Mouse (Mus musculus) G1E (cell line): ENCODE measurements at regions not wholly inside any gene's neighbourhood (a gene's known extent, or its start where the extent isn't known, plus 50 kb on each side); places are given as distances from the start of the nearest gene placed in this dataset.

Experiments
- ATAC-seq: 2 replicates; pipeline ENCODE4 v1.8.0; 2016; ENCODE audit warnings: mild to moderate bottlenecking; ENCODE audit not compliant: insufficient number of reproducible peaks, poor library complexity, low FRiP score, severe bottlenecking; ENCODE audit errors: extremely low read depth
- DNase-seq: peaks from one replicate; pipeline ENCODE4 v3.0.0; 2012; ENCODE audit warnings: low spot score
- H3K27me3 ChIP-seq: 2 replicates; pipeline ENCODE4 v1.6.1; 2012; ENCODE audit warnings: mild to moderate bottlenecking, low read length, inconsistent platforms; ENCODE audit not compliant: insufficient read depth
- H3K36me3 ChIP-seq: replicated peaks from 2 replicates; pipeline ENCODE3; 2012; ENCODE audit warnings: mild to moderate bottlenecking, inconsistent platforms
- H3K4me1 ChIP-seq: 2 replicates; pipeline ENCODE4 v1.6.1; 2012; ENCODE audit warnings: low read depth, low read length, inconsistent platforms, mixed read lengths; ENCODE audit not compliant: insufficient read depth
- H3K4me3 ChIP-seq: 2 replicates; pipeline ENCODE4 v1.5.1; 2012; ENCODE audit warnings: low read depth, mild to moderate bottlenecking, inconsistent platforms, low read length, moderate library complexity, mixed read lengths
- H3K9me3 ChIP-seq: replicated peaks from 2 replicates; pipeline ENCODE4 v1.6.1; 2012; ENCODE audit warnings: inconsistent platforms
- CTCF ChIP-seq: IDR thresholded peaks from 2 replicates; pipeline ENCODE4 v1.5.1; 2012; ENCODE audit warnings: low read depth, low read length, inconsistent platforms, mixed read lengths
- GATA1 ChIP-seq: IDR thresholded peaks from 2 replicates; pipeline ENCODE4 v1.6.1; 2012; ENCODE audit warnings: borderline replicate concordance, low read length, inconsistent platforms, mixed read lengths
- GATA2 ChIP-seq: IDR thresholded peaks from 2 replicates; pipeline ENCODE4 v1.6.1; 2012; ENCODE audit warnings: low read depth, low read length, inconsistent platforms, borderline replicate concordance
- POLR2AphosphoS5 ChIP-seq: IDR thresholded peaks from 2 replicates; pipeline ENCODE4 v1.6.1; 2012; ENCODE audit warnings: low read depth, low read length, inconsistent platforms; ENCODE audit not compliant: insufficient replicate concordance
- TAL1 ChIP-seq: conservative IDR thresholded peaks from 2 replicates; pipeline ENCODE4 v1.6.1; 2012; ENCODE audit warnings: low read depth, low read length, inconsistent platforms, mixed read lengths

DNA sequence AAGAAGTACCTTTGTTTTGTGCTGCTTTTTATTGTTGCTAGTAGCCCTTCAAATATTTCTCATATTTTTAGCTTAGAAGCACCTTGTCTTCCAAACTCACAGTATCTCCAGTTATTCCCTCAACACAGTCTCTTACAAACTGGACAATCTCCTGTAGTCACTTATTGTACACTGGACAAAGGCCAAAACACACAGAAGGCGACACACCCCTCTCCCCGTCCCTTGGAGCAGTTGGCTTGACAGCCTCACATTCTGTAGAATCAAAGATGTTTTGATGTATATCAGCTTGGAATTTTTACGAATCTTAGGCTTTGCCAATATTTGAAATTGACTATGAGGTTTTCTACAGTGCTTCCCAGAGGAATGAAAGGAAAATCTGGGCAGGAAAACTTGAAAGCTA lies 309.8 kb upstream of the Gm5148 start:
- DNase-seq (no peak), ATAC-seq (no peak)
- no peak overlapping the region for H3K4me3 ChIP-seq
- no peaks in the 10 kb centered on the region for H3K36me3 ChIP-seq
- no peaks in the 10 kb centered on the region; the same call in 1 of the 2 replicates for H3K9me3 ChIP-seq
- H3K4me1 ChIP-seq, result no peaks in the 10 kb centered on the region
- H3K27me3 ChIP-seq, result no peaks in the 10 kb centered on the region
- TF ChIP-seq GATA2 (no peak), CTCF (no peak), GATA1 (no peak), POLR2AphosphoS5 (no peak), TAL1 (no peak)

DNA sequence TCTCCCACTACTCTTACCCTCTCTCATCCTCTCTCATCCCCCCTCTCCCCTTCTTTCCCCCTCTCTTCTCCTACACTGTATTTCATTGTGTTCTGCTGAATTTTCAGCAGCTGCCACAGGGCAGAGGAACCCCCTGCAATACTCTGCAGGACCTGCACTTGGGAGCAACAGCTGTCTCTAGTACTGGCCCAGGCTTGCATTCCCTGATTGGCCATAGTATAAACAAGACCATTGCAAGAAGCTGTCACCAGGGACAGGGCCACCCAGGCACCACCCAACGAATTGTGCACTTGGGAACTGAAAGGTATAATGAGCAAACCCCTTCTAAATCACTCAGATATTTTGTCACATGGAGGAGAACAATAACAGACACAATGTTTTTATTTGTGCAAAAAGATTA lies 290.5 kb upstream of the Gm5148 start:
- DNase-seq, result no peak
- no peak for TF ChIP-seq POLR2AphosphoS5
- TF ChIP-seq CTCF, result no peak
- TF ChIP-seq GATA2, result no peak
- Histone ChIP-seq H3K4me3 (no peak overlapping the region), H3K9me3 (no peaks in the 10 kb centered on the region), H3K36me3 (no peaks in the 10 kb centered on the region), H3K4me1 (no peaks in the 10 kb centered on the region), H3K27me3 (peaks cover 3% of the 10 kb centered on the region; the same call in 1 of the 2 replicates)
- ATAC-seq, result no peak

DNA sequence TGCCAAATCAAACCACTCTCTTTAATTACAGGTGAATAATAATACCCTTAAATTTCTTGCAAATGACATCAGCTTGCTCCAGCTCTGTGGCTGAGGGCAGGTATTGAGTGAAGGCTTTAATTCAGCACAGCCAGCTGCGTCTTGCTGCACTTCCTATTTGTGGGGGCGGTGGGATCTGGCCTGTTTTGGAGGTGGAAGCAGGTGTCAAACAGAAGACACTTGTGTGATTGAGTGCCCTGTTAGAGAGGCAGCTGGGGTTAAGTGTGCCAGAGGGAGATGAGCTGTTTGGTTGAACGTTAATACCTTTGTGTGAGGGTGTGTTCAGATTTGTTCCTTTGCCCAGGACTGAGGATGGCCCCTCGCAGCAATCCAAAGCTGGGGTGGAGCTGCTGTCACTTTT lies 284.9 kb upstream of the Gm5148 start:
- H3K9me3 ChIP-seq, result no peaks in the 10 kb centered on the region
- DNase-seq (no peak), ATAC-seq (no peak)
- TF ChIP-seq GATA2 (no peak), POLR2AphosphoS5 (no peak), TAL1 (no peak), CTCF (no peak), GATA1 (no peak)
- H3K36me3 ChIP-seq, result no peaks in the 10 kb centered on the region
- no peaks in the 10 kb centered on the region for H3K4me1 ChIP-seq
- H3K27me3 ChIP-seq, result no peaks in the 10 kb centered on the region
- H3K4me3 ChIP-seq, result no peak overlapping the region

DNA sequence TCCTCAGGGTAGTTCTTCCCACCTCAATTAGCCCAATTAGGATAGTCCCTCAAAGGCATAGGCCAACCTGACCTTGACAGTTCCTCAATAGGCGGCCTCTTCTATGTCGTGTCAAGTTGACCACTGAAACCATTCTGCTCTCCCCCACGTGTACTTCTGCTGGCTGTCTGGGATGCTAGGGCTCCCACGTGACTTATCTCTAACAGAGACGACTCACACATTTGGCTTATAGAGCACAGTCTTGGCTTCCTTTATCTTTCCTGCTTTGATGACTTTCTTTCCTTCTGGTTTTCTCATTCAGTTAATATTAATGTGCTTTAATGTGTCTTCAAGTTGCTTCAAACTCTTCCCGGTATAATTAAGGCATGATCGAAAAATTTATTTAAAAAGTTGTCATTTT lies 284.0 kb upstream of the Gm5148 start:
- Histone ChIP-seq H3K27me3 (no peaks in the 10 kb centered on the region), H3K9me3 (no peaks in the 10 kb centered on the region), H3K36me3 (no peaks in the 10 kb centered on the region), H3K4me1 (no peaks in the 10 kb centered on the region), H3K4me3 (no peak overlapping the region)
- TF ChIP-seq POLR2AphosphoS5, result no peak
- no peak for TF ChIP-seq CTCF
- no peak for TF ChIP-seq TAL1
- no peak for TF ChIP-seq GATA1
- no peak for TF ChIP-seq GATA2
- ATAC-seq (no peak), DNase-seq (no peak)

DNA sequence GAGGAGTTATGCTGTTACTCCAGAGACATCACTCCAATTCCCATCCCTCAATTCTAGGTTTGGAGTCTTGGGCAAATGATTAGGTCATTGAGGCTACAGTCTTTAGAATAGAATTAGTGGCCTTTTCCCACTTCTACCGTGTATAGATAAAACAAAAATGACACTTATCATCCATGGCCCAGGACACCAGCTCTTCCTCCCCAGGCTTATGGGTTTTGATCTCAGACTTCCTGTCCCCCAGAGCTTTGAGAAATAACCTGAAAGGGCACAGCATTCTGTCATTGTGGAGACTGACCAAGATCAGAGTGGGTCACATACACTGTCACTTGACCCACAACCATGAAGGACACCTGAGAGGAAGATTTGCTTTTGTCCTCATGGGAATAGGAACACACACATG lies 283.3 kb upstream of the Gm5148 start:
- no peak overlapping the region for H3K4me3 ChIP-seq
- TF ChIP-seq GATA1, result no peak
- TF ChIP-seq TAL1, result no peak
- TF ChIP-seq POLR2AphosphoS5, result no peak
- no peak for TF ChIP-seq CTCF
- no peak for TF ChIP-seq GATA2
- H3K27me3 ChIP-seq, result no peaks in the 10 kb centered on the region
- H3K9me3 ChIP-seq, result no peaks in the 10 kb centered on the region
- ATAC-seq (no peak), DNase-seq (no peak)
- H3K36me3 ChIP-seq, result no peaks in the 10 kb centered on the region
- no peaks in the 10 kb centered on the region for H3K4me1 ChIP-seq

DNA sequence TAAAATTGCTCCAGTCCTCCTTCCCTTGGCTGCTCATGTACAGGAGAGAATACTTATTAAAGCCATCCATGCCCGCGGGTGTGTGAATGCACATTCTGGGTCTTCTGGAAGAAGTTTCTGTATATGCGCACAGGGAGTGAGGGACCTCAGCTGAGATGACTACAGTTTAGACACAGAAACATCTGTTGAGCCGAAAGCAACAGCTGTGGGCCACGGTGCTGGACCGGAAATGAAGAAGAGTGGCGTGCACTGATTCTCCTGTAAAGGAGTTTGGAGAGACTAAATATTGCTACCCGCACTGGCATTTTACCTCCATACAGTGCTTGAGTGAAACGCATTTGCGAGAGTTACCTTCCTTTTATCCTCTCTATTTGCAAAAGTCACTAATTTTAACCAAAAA lies 278.0 kb upstream of the Gm5148 start:
- peaks cover 3% of the 10 kb centered on the region; the same call in 1 of the 2 replicates for H3K27me3 ChIP-seq
- H3K36me3 ChIP-seq, result no peaks in the 10 kb centered on the region
- no peaks in the 10 kb centered on the region for H3K9me3 ChIP-seq
- no peak for TF ChIP-seq CTCF
- no peak for TF ChIP-seq POLR2AphosphoS5
- TF ChIP-seq TAL1, result no peak
- TF ChIP-seq GATA2, result no peak
- TF ChIP-seq GATA1, result no peak
- ATAC-seq (no peak), DNase-seq (no peak)
- H3K4me1 ChIP-seq, result no peaks in the 10 kb centered on the region
- no peak overlapping the region for H3K4me3 ChIP-seq
